Mouse (Mus musculus) left cerebral cortex, postnatal 4 days (tissue): ENCODE data around the gene Tatdn2. TPM values are rescaled to one million over a fixed set of nuclear protein-coding genes. Genes with fewer than 3 reads are reported as not detected.

Experiments
- microRNA-seq: library from miRNA; unstranded; fragments of <30 nt; microRNA quantifications from one replicate; pipeline ENCODE4 v1.2.0, GENCODE M21; 2022
- total RNA-seq, 2 experiments: library from RNA; stranded (reverse); gene quantifications; 2 replicates each; pipeline ENCODE4 v1.2.3; 2021

The Tatdn2 gene
- total RNA-seq, 2 experiments from 2014 or later, result 95.0 to 98.1 TPM

Small RNA genes within 50 kb of the gene (microRNA-seq; reads per million reads assigned to microRNA genes)
- 2.7 reads per million for gene Mir7042

Other genes starting within 250 kb of the Tatdn2 start
- under 1 TPM; 0.26 to 0.30 TPM for gene Il17re, start 238.6 kb upstream of the Tatdn2 start, total RNA-seq
- 1 to 10 TPM; 2.2 to 2.4 TPM for gene Il17rc, start 225.6 kb upstream of the Tatdn2 start, total RNA-seq
- 10 to 100 TPM; 80.4 to 82.1 TPM for gene Creld1, start 213.8 kb upstream of the Tatdn2 start, total RNA-seq
- 10 to 100 TPM; 15.5 to 19.7 TPM for gene Prrt3, start 195.1 kb upstream of the Tatdn2 start, total RNA-seq
- gene Emc3, start 165.4 kb upstream of the Tatdn2 start, total RNA-seq, result 10 to 100 TPM; 62.3 to 71.1 TPM
- gene Fancd2, start 165.4 kb upstream of the Tatdn2 start, total RNA-seq, result 1 to 10 TPM; 5.4 to 7.0 TPM
- under 1 TPM in 1 of 2 experiments, not detected in 1; 0.28 TPM for gene Fancd2os, start 96.3 kb upstream of the Tatdn2 start, total RNA-seq
- gene Brk1, start 92.3 kb upstream of the Tatdn2 start, total RNA-seq, result 100 to 1,000 TPM; 166 to 181 TPM
- gene Vhl, start 73.1 kb upstream of the Tatdn2 start, total RNA-seq, result 10 to 100 TPM; 50.0 to 61.8 TPM
- 1 to 10 TPM; 7.9 to 8.1 TPM for gene Irak2, start 58.6 kb upstream of the Tatdn2 start, total RNA-seq
- gene Ghrl, start 22.8 kb downstream of the Tatdn2 start, total RNA-seq, result not detected
- 100 to 1,000 TPM; 100 to 104 TPM for gene Sec13, start 43.7 kb downstream of the Tatdn2 start, total RNA-seq